Mouse (Mus musculus) G1E (cell line): Measurements from ENCODE around the gene Cbx6.

Experiments used
- CTCF ChIP-seq: IDR thresholded peaks from 2 replicates; pipeline ENCODE4 v1.5.1; 2012; ENCODE audit warnings: low read depth, low read length, inconsistent platforms, mixed read lengths
- POLR2AphosphoS5 ChIP-seq: IDR thresholded peaks from 2 replicates; pipeline ENCODE4 v1.6.1; 2012; ENCODE audit warnings: low read depth, low read length, inconsistent platforms; ENCODE audit not compliant: insufficient replicate concordance
- TAL1 ChIP-seq: conservative IDR thresholded peaks from 2 replicates; pipeline ENCODE4 v1.6.1; 2012; ENCODE audit warnings: low read depth, low read length, inconsistent platforms, mixed read lengths

- TF ChIP-seq CTCF, result no peak
- TF ChIP-seq TAL1, result no peak
- TF ChIP-seq POLR2AphosphoS5, result no peak
Observed at GRCm38 (mm10) chr15:79813666-79814258, 20.7 kb downstream of the Cbx6 start.
